Mouse (Mus musculus): Measurements from ENCODE around the gene Txk. TPM values are rescaled to one million over a fixed set of nuclear protein-coding genes. Genes with fewer than 3 reads are reported as not detected.

The Txk gene
- total RNA-seq (2023; ENCODE audit: inconsistent age), result 3.7 to 4.6 TPM (median 4.0 TPM) in 4 replicates

DNA sequence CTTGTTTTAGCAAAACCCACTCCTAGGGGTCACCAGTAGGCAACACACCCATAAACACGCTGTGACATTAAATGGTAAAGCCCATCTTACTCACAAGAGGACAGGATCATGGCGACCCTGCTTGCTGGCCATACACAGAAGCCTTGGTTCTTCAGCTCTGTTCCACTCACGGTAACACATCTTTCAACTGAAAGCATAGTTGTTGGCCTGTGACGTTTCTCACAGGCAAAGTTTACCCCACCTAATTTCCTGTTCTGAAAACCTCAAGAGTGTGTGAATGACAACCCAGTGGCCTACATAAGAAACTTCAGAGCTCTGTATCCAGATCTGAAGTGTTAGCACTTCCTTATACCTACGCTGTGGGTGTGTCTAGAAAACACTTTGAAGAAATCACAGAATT lies at the start of gene Txk:
TSS of gene Txk (minus strand) at position 193 of the 400 bp plus-strand sequence.

DNA sequence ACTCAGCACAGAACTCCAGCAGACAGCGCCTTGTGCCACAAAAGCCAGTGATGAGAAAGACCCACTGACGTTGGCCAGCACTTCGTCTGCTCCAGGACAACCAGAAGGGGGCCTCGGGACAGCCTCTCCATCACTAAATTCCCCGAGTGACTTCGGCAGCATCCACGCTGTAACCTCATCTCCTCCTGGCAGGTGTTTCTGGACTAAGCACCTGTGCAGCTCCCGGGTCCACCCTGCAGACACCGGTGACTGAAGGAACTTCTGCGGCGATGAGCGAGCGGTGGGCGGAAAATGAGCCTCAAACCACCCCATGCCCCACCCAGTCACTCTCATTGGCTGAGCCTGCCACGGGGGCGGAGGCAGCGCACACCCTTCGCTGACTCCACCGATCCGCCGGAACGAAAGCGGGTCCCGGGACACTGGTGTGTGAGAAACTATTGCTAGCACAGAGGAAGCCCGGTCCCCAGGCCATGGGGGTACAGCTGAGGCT lies 105.1 kb downstream of the Txk start, which contains the start of gene Nipal1:
TSS of gene Nipal1 (plus strand) at position 378 of the 490 bp plus-strand sequence.

Other genes starting within 250 kb of the Txk start
- gene Corin, start 248.3 kb downstream of the Txk start, total RNA-seq (2023; ENCODE audit: inconsistent age), result not detected in 4 replicates
- 12.3 to 14.6 TPM (median 12.8 TPM) in 4 replicates for gene Nfxl1, start 193.1 kb downstream of the Txk start, total RNA-seq (2023; ENCODE audit: inconsistent age)
- not detected in 4 replicates for gene Zar1, start 171.5 kb downstream of the Txk start, total RNA-seq (2023; ENCODE audit: inconsistent age)
- not detected in 4 replicates for gene Gm5868, start 165.2 kb downstream of the Txk start, total RNA-seq (2023; ENCODE audit: inconsistent age)
- not detected in 4 replicates for gene Cnga1, start 108.5 kb downstream of the Txk start, total RNA-seq (2023; ENCODE audit: inconsistent age)
- not detected in 4 replicates for gene Nipal1, start 105.0 kb downstream of the Txk start, total RNA-seq (2023; ENCODE audit: inconsistent age)
- 102 to 117 TPM (median 114 TPM) in 4 replicates for gene Tec, start 115.7 kb upstream of the Txk start, total RNA-seq (2023; ENCODE audit: inconsistent age)
- gene Slain2, start 161.5 kb upstream of the Txk start, total RNA-seq (2023; ENCODE audit: inconsistent age), result 57.5 to 70.2 TPM (median 61.8 TPM) in 4 replicates
- gene Gm10135, start 221.9 kb upstream of the Txk start, total RNA-seq (2023; ENCODE audit: inconsistent age), result not detected in 4 replicates